Mouse (Mus musculus): ENCODE results near the gene Echdc2.

GRCm38 (mm10) chr4:108192821-108193323 is 27.6 kb downstream of the Echdc2 start:
- no peak for TF ChIP-seq CTCF (IDR thresholded peaks at IDR 0.05; ENCODE audit: borderline replicate concordance, insufficient read depth, low read length)
- TF ChIP-seq POLR2A (IDR thresholded peaks at IDR 0.05; ENCODE audit: low read depth, low read length) = no peak

All from embryonic fibroblast, embryonic 13.5 days (primary cell).